Mouse (Mus musculus): Measurements from ENCODE around the gene Bcl2l13. TPM values are rescaled to one million over a fixed set of nuclear protein-coding genes. Genes with fewer than 3 reads are reported as not detected.
"Not testable (repeated sequence)": the region's sequence is repeated elsewhere in the genome, so short reads cannot be mapped to it uniquely, and the experiment has no call there.

Bcl2l13 gene
- polyA plus RNA-seq, 1 experiment from 2014 or later, result 32.3 TPM

- peaks cover 29% of the 10 kb centered on the region for H3K4me1 ChIP-seq (replicated peaks)
- ATAC-seq (ENCODE audit: insufficient number of reproducible peaks, low FRiP score), result no peak
- H3K27me3 ChIP-seq (replicated peaks), result no peaks in the 10 kb centered on the region
- no peak overlapping the region for H3K9ac ChIP-seq
- WGBS, result 39% methylated on average over 2 of the region's 2 CpGs
- 0 out of 2 replicates have a peak overlapping the region, but pooled peaks have one; percentile 86 for H3K4me2 ChIP-seq
- no peak overlapping the region for H3K4me3 ChIP-seq
- H3K9me3 ChIP-seq (replicated peaks), result no peaks in the 10 kb centered on the region
- no peaks in the 10 kb centered on the region for H3K36me3 ChIP-seq
- no peak overlapping the region for H3K27ac ChIP-seq (ENCODE audit: poor library complexity, severe bottlenecking)
Observed at GRCm38 (mm10) chr6:120915649-120915975, 79.6 kb downstream of the Bcl2l13 start.

GRCm38 (mm10) chr6:120916074-120916971 is 80.3 kb downstream of the Bcl2l13 start, which contains the start of gene Bid:
Gene Bid, minus strand, starts transcription at chr6:120916853.
- WGBS, result under 1% methylated on average over 67 of the region's 67 CpGs
- H3K27ac ChIP-seq (ENCODE audit: poor library complexity, severe bottlenecking), result no peak within 1 kb of the TSS
- no peaks in the 10 kb centered on the region for H3K27me3 ChIP-seq (replicated peaks)

GRCm38 (mm10) chr6:120916972-120917881 is 81.2 kb downstream of the Bcl2l13 start:
- not testable (repeated sequence) for H3K9me3 ChIP-seq (replicated peaks); H3K36me3 ChIP-seq; H3K27me3 ChIP-seq (replicated peaks); H3K27ac ChIP-seq (ENCODE audit: poor library complexity, severe bottlenecking); H3K9ac ChIP-seq
- peaks cover 18% of the 10 kb centered on the region for H3K4me1 ChIP-seq (replicated peaks)
- H3K4me3 ChIP-seq, result peak overlapping the region; percentile 71
- ATAC-seq (ENCODE audit: insufficient number of reproducible peaks, low FRiP score), result peak; percentile 11; the same call in 1 of the 2 replicates
- WGBS, result 22% methylated on average over 11 of the region's 14 CpGs
- H3K4me2 ChIP-seq, result peak overlapping the region; percentile 86

More at GRCm38 (mm10) chr6:120916074-120916971, 80.3 kb downstream of the Bcl2l13 start, which contains the start of gene Bid:
- H3K4me1 ChIP-seq (replicated peaks), result peaks cover 27% of the 10 kb centered on the region
- ATAC-seq (ENCODE audit: insufficient number of reproducible peaks, low FRiP score), result peak; percentile 93
- H3K4me2 ChIP-seq, result peak within 1 kb of the TSS; percentile 86
- peak within 1 kb of the TSS; percentile 72 for H3K9ac ChIP-seq
- no peaks in the 10 kb centered on the region; the same call in 1 of the 2 replicates for H3K9me3 ChIP-seq (replicated peaks)
- H3K36me3 ChIP-seq, result no peaks in the 10 kb centered on the region
- peak within 1 kb of the TSS; percentile 71 for H3K4me3 ChIP-seq

GRCm38 (mm10) chr6:120917975-120918374 is 82.0 kb downstream of the Bcl2l13 start:
- H3K9ac ChIP-seq, result no peak overlapping the region
- peaks cover 6% of the 10 kb centered on the region for H3K9me3 ChIP-seq (replicated peaks)
- 48% methylated on average over 3 of the region's 3 CpGs for WGBS
- H3K4me2 ChIP-seq, result no peak overlapping the region
- no peaks in the 10 kb centered on the region for H3K36me3 ChIP-seq
- H3K27me3 ChIP-seq (replicated peaks), result no peaks in the 10 kb centered on the region
- ATAC-seq (ENCODE audit: insufficient number of reproducible peaks, low FRiP score), result no peak
- H3K4me1 ChIP-seq (replicated peaks), result peaks cover 14% of the 10 kb centered on the region
- no peak overlapping the region for H3K27ac ChIP-seq (ENCODE audit: poor library complexity, severe bottlenecking)
- no peak overlapping the region for H3K4me3 ChIP-seq

- ATAC-seq (ENCODE audit: insufficient number of reproducible peaks, low FRiP score); H3K4me1 ChIP-seq (replicated peaks); H3K4me2 ChIP-seq; H3K36me3 ChIP-seq; H3K9ac ChIP-seq; H3K27me3 ChIP-seq (replicated peaks); H3K4me3 ChIP-seq; H3K27ac ChIP-seq (ENCODE audit: poor library complexity, severe bottlenecking); H3K9me3 ChIP-seq (replicated peaks): not testable (repeated sequence)
- 67% methylated on average over 2 of the region's 2 CpGs for WGBS
Observed at GRCm38 (mm10) chr6:120924791-120925321, 88.8 kb downstream of the Bcl2l13 start.

- no peaks in the 10 kb centered on the region for H3K27me3 ChIP-seq (replicated peaks)
- WGBS, result 48% methylated on average over 2 of the region's 2 CpGs
- H3K27ac ChIP-seq (ENCODE audit: poor library complexity, severe bottlenecking), result no peak overlapping the region
- ATAC-seq (ENCODE audit: insufficient number of reproducible peaks, low FRiP score), result no peak
- H3K36me3 ChIP-seq, result peaks cover 23% of the 10 kb centered on the region
- peaks cover 3% of the 10 kb centered on the region; the same call in 1 of the 2 replicates for H3K4me1 ChIP-seq (replicated peaks)
- no peak overlapping the region for H3K9ac ChIP-seq
- H3K4me2 ChIP-seq, result no peak overlapping the region
- no peak overlapping the region for H3K4me3 ChIP-seq
- H3K9me3 ChIP-seq (replicated peaks), result peaks cover under 1% of the 10 kb centered on the region; the same call in 1 of the 2 replicates
Observed at GRCm38 (mm10) chr6:120926880-120927279, 90.9 kb downstream of the Bcl2l13 start.

GRCm38 (mm10) chr6:120927765-120928164 is 91.8 kb downstream of the Bcl2l13 start:
- H3K36me3 ChIP-seq, result peaks cover 32% of the 10 kb centered on the region
- 77% methylated on average over 3 of the region's 3 CpGs for WGBS
- H3K4me1 ChIP-seq (replicated peaks), result peaks cover 10% of the 10 kb centered on the region
- no peak overlapping the region for H3K4me3 ChIP-seq
- H3K9ac ChIP-seq, result no peak overlapping the region
- H3K9me3 ChIP-seq (replicated peaks), result no peaks in the 10 kb centered on the region
- H3K27ac ChIP-seq (ENCODE audit: poor library complexity, severe bottlenecking), result no peak overlapping the region
- H3K27me3 ChIP-seq (replicated peaks), result no peaks in the 10 kb centered on the region
- no peak for ATAC-seq (ENCODE audit: insufficient number of reproducible peaks, low FRiP score)
- H3K4me2 ChIP-seq, result no peak overlapping the region

GRCm38 (mm10) chr6:120929421-120929820 is 93.4 kb downstream of the Bcl2l13 start:
- H3K36me3 ChIP-seq, result peaks cover 47% of the 10 kb centered on the region

GRCm38 (mm10) chr6:120930450-120931306 is 94.7 kb downstream of the Bcl2l13 start:
- Histone ChIP-seq H3K27me3 (replicated peaks) (no peaks in the 10 kb centered on the region), H3K4me2 (no peak overlapping the region), H3K27ac (ENCODE audit: poor library complexity, severe bottlenecking) (no peak overlapping the region), H3K36me3 (peaks cover 59% of the 10 kb centered on the region), H3K9ac (no peak overlapping the region), H3K4me1 (replicated peaks) (peaks cover 14% of the 10 kb centered on the region), H3K9me3 (replicated peaks) (no peaks in the 10 kb centered on the region), H3K4me3 (no peak overlapping the region)
- 83% methylated on average over 6 of the region's 6 CpGs for WGBS
- no peak for ATAC-seq (ENCODE audit: insufficient number of reproducible peaks, low FRiP score)

More at GRCm38 (mm10) chr6:120929421-120929820, 93.4 kb downstream of the Bcl2l13 start:
- no peak for ATAC-seq (ENCODE audit: insufficient number of reproducible peaks, low FRiP score)
- Histone ChIP-seq H3K27ac (ENCODE audit: poor library complexity, severe bottlenecking) (no peak overlapping the region), H3K9me3 (replicated peaks) (no peaks in the 10 kb centered on the region), H3K4me1 (replicated peaks) (peaks cover 14% of the 10 kb centered on the region), H3K4me2 (no peak overlapping the region), H3K9ac (no peak overlapping the region), H3K27me3 (replicated peaks) (no peaks in the 10 kb centered on the region), H3K4me3 (no peak overlapping the region)
- 78% methylated on average over 1 of the region's 1 CpGs for WGBS

GRCm38 (mm10) chr6:120932597-120932996 is 96.6 kb downstream of the Bcl2l13 start:
- Histone ChIP-seq H3K36me3 (peaks cover 59% of the 10 kb centered on the region), H3K4me1 (replicated peaks) (peaks cover 14% of the 10 kb centered on the region), H3K4me3 (no peak overlapping the region), H3K27ac (ENCODE audit: poor library complexity, severe bottlenecking) (0 out of 2 replicates have a peak overlapping the region, but pooled peaks have one; percentile 25), H3K4me2 (no peak overlapping the region), H3K27me3 (replicated peaks) (no peaks in the 10 kb centered on the region), H3K9me3 (replicated peaks) (no peaks in the 10 kb centered on the region), H3K9ac (no peak overlapping the region)
- 55% methylated on average over 12 of the region's 12 CpGs for WGBS
- ATAC-seq (ENCODE audit: insufficient number of reproducible peaks, low FRiP score), result 0 out of 2 replicates have a peak, but pooled peaks have one; percentile 14
